21 mouse cellular contexts compared by ENCODE assay signal in genomic region chr8:121931571-121931970, GRCm38 (mm10). TPM values are rescaled to one million over a fixed set of nuclear protein-coding genes. Genes with fewer than 3 reads are reported as not detected.
"Had no signal": no experiment of that assay in that cellular context is flagged by ENCODE, and none has a peak within 500 bp of the region (broad histone marks: within the 10 kb centered on the region; RNA-seq: fewer than 3 reads in every experiment).

No protein-coding gene starts in this region.

- H3K36me3 ChIP-seq: midbrain, embryonic 10.5 days; neural tube, embryonic 13.5 days; neural tube, embryonic 15.5 days had no signal

- H3K4me3 ChIP-seq: midbrain, embryonic 10.5 days; myocyte; neural tube, embryonic 13.5 days; neural tube, embryonic 15.5 days had no signal

- DNase-seq: lung, embryonic 14.5 days; lung, postnatal 10 days; lung, postnatal 4 days; retina, postnatal 1 day; right cerebral cortex, adult 18-20 months; right cerebral cortex, postnatal 25 days; right cerebral cortex, postnatal 4 days; spleen, adult 18-20 months; thymus, adult 18-20 months; thymus, postnatal 14 days; thymus, postnatal 36 days had no signal

- ATAC-seq: midbrain, embryonic 16.5 days had no signal

- H3K27me3 ChIP-seq: neural tube, embryonic 13.5 days; neural tube, embryonic 15.5 days had no signal

- H3K9me3 ChIP-seq: midbrain, embryonic 10.5 days; neural tube, embryonic 13.5 days; neural tube, embryonic 15.5 days had no signal

RNA-seq across cellular contexts. Expression of gene Car5a, which starts 13.1 kb away (rescaled TPM):
- total RNA-seq: megakaryocyte-erythroid progenitor cell, adult 5-6 weeks had no signal
- polyA plus RNA-seq: lung, embryonic 14.5 days; lung, embryonic 16.5 days; midbrain, embryonic 14.5 days; myocyte; neural tube, embryonic 11.5 days; stomach, embryonic 14.5 days had no signal
